Mouse (Mus musculus): ENCODE results near the gene Ank3. TPM values are rescaled to one million over a fixed set of nuclear protein-coding genes. Genes with fewer than 3 reads are reported as not detected.
A peak's percentile ranks its signal among the peaks of the same experiment; 100 is the strongest.

The Ank3 gene
- polyA plus RNA-seq, 1 experiment from 2014 or later: 10.5 TPM

- no peak for DNase-seq (ENCODE audit: low spot score)
Observed at GRCm38 (mm10) chr10:69611314-69611713, 212.7 kb downstream of the Ank3 start.

GRCm38 (mm10) chr10:69611839-69612340 lies 213.3 kb downstream of the Ank3 start:
- DNase-seq (ENCODE audit: low spot score): no peak

GRCm38 (mm10) chr10:69616953-69617352 lies 218.4 kb downstream of the Ank3 start:
- DNase-seq (ENCODE audit: low spot score): no peak

- no peak for DNase-seq (ENCODE audit: low spot score)
Observed at GRCm38 (mm10) chr10:69617537-69618112, 219.1 kb downstream of the Ank3 start.

- DNase-seq (ENCODE audit: low spot score): no peak
Observed at GRCm38 (mm10) chr10:69620692-69621382, 222.3 kb downstream of the Ank3 start.

- no peak for DNase-seq (ENCODE audit: low spot score)
Observed at GRCm38 (mm10) chr10:69627767-69628166, 229.2 kb downstream of the Ank3 start.

GRCm38 (mm10) chr10:69628743-69629142 lies 230.2 kb downstream of the Ank3 start:
- DNase-seq (ENCODE audit: low spot score): no peak

GRCm38 (mm10) chr10:69630802-69631388 lies 232.3 kb downstream of the Ank3 start:
- no peak for DNase-seq (ENCODE audit: low spot score)

- DNase-seq (ENCODE audit: low spot score): no peak
Observed at GRCm38 (mm10) chr10:69632885-69633284, 234.3 kb downstream of the Ank3 start.

GRCm38 (mm10) chr10:69634891-69635290 lies 236.3 kb downstream of the Ank3 start:
- DNase-seq (ENCODE audit: low spot score): no peak

- no peak for DNase-seq (ENCODE audit: low spot score)
Observed at GRCm38 (mm10) chr10:69635910-69636656, 237.5 kb downstream of the Ank3 start.

GRCm38 (mm10) chr10:69639138-69639537 lies 240.6 kb downstream of the Ank3 start:
- no peak for DNase-seq (ENCODE audit: low spot score)

- peak; percentile 16 for DNase-seq (ENCODE audit: low spot score)
Observed at GRCm38 (mm10) chr10:69640617-69641016, 242.0 kb downstream of the Ank3 start.

- DNase-seq (ENCODE audit: low spot score): no peak
Observed at GRCm38 (mm10) chr10:69643481-69643880, 244.9 kb downstream of the Ank3 start.

GRCm38 (mm10) chr10:69643986-69644385 lies 245.4 kb downstream of the Ank3 start:
- no peak for DNase-seq (ENCODE audit: low spot score)

- no peak for DNase-seq (ENCODE audit: low spot score)
Observed at GRCm38 (mm10) chr10:69645311-69645802, 246.8 kb downstream of the Ank3 start.

GRCm38 (mm10) chr10:69645929-69646328 lies 247.4 kb downstream of the Ank3 start:
- no peak for DNase-seq (ENCODE audit: low spot score)

GRCm38 (mm10) chr10:69650074-69650473 lies 251.5 kb downstream of the Ank3 start:
- no peak for DNase-seq (ENCODE audit: low spot score)

- DNase-seq (ENCODE audit: low spot score): no peak
Observed at GRCm38 (mm10) chr10:69652660-69653059, 254.1 kb downstream of the Ank3 start.

- DNase-seq (ENCODE audit: low spot score): no peak
Observed at GRCm38 (mm10) chr10:69653121-69653677, 254.6 kb downstream of the Ank3 start.

GRCm38 (mm10) chr10:69654176-69654575 lies 255.6 kb downstream of the Ank3 start:
- no peak for DNase-seq (ENCODE audit: low spot score)

Data from thymus, postnatal 0 days (tissue).